In genomic region chr7:143587586-143587985, GRCm38 (mm10) we compare ENCODE assay signal across 21 mouse cellular contexts. TPM values are rescaled to one million over a fixed set of nuclear protein-coding genes. Genes with fewer than 3 reads are reported as not detected.
A peak's percentile ranks its signal among the peaks of the same experiment; 100 is the strongest.
DNase-seq lines count a peak whose midpoint lies in the region; ATAC-seq and TF ChIP-seq lines count a peak whose summit lies in the region.
"Had no signal": no experiment of that assay in that cellular context is flagged by ENCODE, and none has a peak within 500 bp of the region (broad histone marks: within the 10 kb centered on the region; RNA-seq: fewer than 3 reads in every experiment).

No protein-coding gene starts in this region.

- ATAC-seq in cerebellum, adult (ENCODE audit: insufficient number of reproducible peaks, low FRiP score, low TSS enrichment): no peak

- no peak overlapping the region for H3K9ac ChIP-seq in ES-E14 (ENCODE audit: insufficient read depth, low read depth, low read length, poor library complexity, severe bottlenecking)
- H3K9ac ChIP-seq: embryonic facial prominence, embryonic 12.5 days; forebrain, embryonic 12.5 days; heart, embryonic 13.5 days; hindbrain, embryonic 15.5 days; limb, embryonic 12.5 days; liver, embryonic 13.5 days had no signal

- TF ChIP-seq POLR2A in embryonic fibroblast, embryonic 13.5 days (IDR thresholded peaks at IDR 0.05; ENCODE audit: low read depth, low read length): no peak

- H3K4me3 ChIP-seq in ES-E14 (ENCODE audit: insufficient read depth in 1 of 2, low read depth in 1 of 2, low read length in 2 of 2, poor library complexity in 1 of 2, severe bottlenecking in 1 of 2): no peak overlapping the region
- no peak overlapping the region for H3K4me3 ChIP-seq in embryonic fibroblast, embryonic 13.5 days (ENCODE audit: insufficient read depth, low read length)
- H3K4me3 ChIP-seq: embryonic facial prominence, embryonic 12.5 days; erythroblast, embryonic 14.5 days; forebrain, embryonic 12.5 days; heart, embryonic 13.5 days; hindbrain, embryonic 15.5 days; layer of hippocampus, adult 2 months; limb, embryonic 12.5 days; liver, embryonic 13.5 days had no signal

- H3K27ac ChIP-seq in ES-E14 (ENCODE audit: insufficient read depth, low read depth, low read length, poor library complexity, severe bottlenecking): peak overlapping the region; percentile 42; the same call in 1 of the 2 replicates
- H3K27ac ChIP-seq in embryonic fibroblast, embryonic 13.5 days (ENCODE audit: insufficient read depth, low read length): peak overlapping the region; percentile 50
- H3K27ac ChIP-seq: embryonic facial prominence, embryonic 12.5 days; forebrain, embryonic 12.5 days; heart, embryonic 13.5 days; hindbrain, embryonic 15.5 days; layer of hippocampus, adult 2 months; limb, embryonic 12.5 days; liver, embryonic 13.5 days had no signal

- intact Hi-C loops in heart, postnatal 14 days (cut with DNase I): no loop called here
- intact Hi-C loops in left cerebral cortex, postnatal 36 days (cut with DNase I): no loop called here

- no peak for TF ChIP-seq CTCF in embryonic fibroblast, embryonic 13.5 days (IDR thresholded peaks at IDR 0.05; ENCODE audit: borderline replicate concordance, insufficient read depth, low read length)

- no peaks in the 10 kb centered on the region for H3K9me3 ChIP-seq in ES-E14 (ENCODE audit: control insufficient read depth, insufficient read depth, low read depth, low read length)
- H3K9me3 ChIP-seq: embryonic facial prominence, embryonic 12.5 days; forebrain, embryonic 12.5 days; heart, embryonic 13.5 days; hindbrain, embryonic 15.5 days; limb, embryonic 12.5 days; liver, embryonic 13.5 days had no signal

- H3K36me3 ChIP-seq in ES-E14 (ENCODE audit: control insufficient read depth, insufficient read depth, low read length, poor library complexity, severe bottlenecking): peaks cover 94% of the 10 kb centered on the region

- in situ Hi-C loops in ES-E14 (cut with MboI; ENCODE audit: low sequenced_read_pairs in 2 of 2, unreplicated experiment in 2 of 2): no loop called here

- peak; percentile 36 for DNase-seq in cerebellum, adult 9-11 months
- peak; percentile 55 for DNase-seq in heart, adult 8-10 months (ENCODE audit: low spot score)
- no peak for DNase-seq in heart, postnatal 14 days
- no peak for DNase-seq in ES-E14 (ENCODE audit: low read depth, low spot score)
- DNase-seq in left cerebral cortex, postnatal 36 days (ENCODE audit: low spot score in 2 of 2): no peak
- DNase-seq: kidney, adult 8-10 months; kidney, postnatal 10 days; liver, embryonic 13.5 days; lung, adult 2 months; lung, postnatal 14 days; thymus, postnatal 25 days had no signal

- H3K4me1 ChIP-seq in ES-E14 (ENCODE audit: control insufficient read depth in 2 of 2, insufficient read depth in 2 of 2, low read length in 2 of 2, poor library complexity in 1 of 2): peaks cover 2 to 12% of the 10 kb centered on the region in 2 experiments; a peak in 2 of 4 replicates
- H3K4me1 ChIP-seq in embryonic fibroblast, embryonic 13.5 days (ENCODE audit: control insufficient read depth, insufficient read depth, low read length): no peaks in the 10 kb centered on the region
- H3K4me1 ChIP-seq: embryonic facial prominence, embryonic 12.5 days; forebrain, embryonic 12.5 days; heart, embryonic 13.5 days; hindbrain, embryonic 15.5 days; limb, embryonic 12.5 days; liver, embryonic 13.5 days had no signal

TF ChIP-seq in ES-E14, 5 proteins besides CTCF, POLR2A, EP300 and RAD21:
- TF ChIP-seq HCFC1 (IDR thresholded peaks at IDR 0.05; ENCODE audit: borderline replicate concordance, insufficient read depth, low read length): no peak
- TF ChIP-seq CHD2 (IDR thresholded peaks at IDR 0.05; ENCODE audit: low read depth, low read length): no peak

RNA-seq across cellular contexts. Expression of gene Cars, which starts 12.3 kb away (rescaled TPM):
- 10 to 100 TPM; 18.4 to 25.1 (median 22.4) TPM for total RNA-seq in heart, adult 8-10 months (2022)
- total RNA-seq in heart, postnatal 14 days (2021): 10 to 100 TPM; 20.0 to 21.2 TPM
- total RNA-seq in ES-E14 (2012; rRNA removed): 153 and 241 TPM in 2 replicates
- 99.8 and 117 TPM in 2 replicates for polyA plus RNA-seq in embryonic fibroblast, embryonic 13.5 days (2011; ENCODE audit: insufficient read length, low read depth, missing spikeins)
- 10 to 100 TPM; 47.6 to 65.2 TPM for total RNA-seq in left cerebral cortex, postnatal 36 days (2021)

RNA-seq across cellular contexts. Expression of gene Nap1l4, which starts 38.7 kb away (rescaled TPM):
- 100 to 1,000 TPM; 172 to 189 (median 180) TPM for total RNA-seq in heart, adult 8-10 months (2022)
- 100 to 1,000 TPM; 168 to 178 TPM for total RNA-seq in heart, postnatal 14 days (2021)
- 103 and 123 TPM in 2 replicates for total RNA-seq in ES-E14 (2012; rRNA removed)
- polyA plus RNA-seq in embryonic fibroblast, embryonic 13.5 days (2011; ENCODE audit: insufficient read length, low read depth, missing spikeins): 147 and 166 TPM in 2 replicates
- total RNA-seq in left cerebral cortex, postnatal 36 days (2021): 100 to 1,000 TPM; 110 to 117 TPM

RNA-seq across cellular contexts. Expression of gene Tnfrsf26, which starts 40.9 kb away (rescaled TPM):
- under 1 TPM; 0.19 to 0.80 (median 0.57) TPM for total RNA-seq in heart, adult 8-10 months (2022)
- total RNA-seq in heart, postnatal 14 days (2021): under 1 TPM; 0.71 to 0.76 TPM
- total RNA-seq in ES-E14 (2012; rRNA removed): 0.11 and 0.18 TPM in 2 replicates
- polyA plus RNA-seq in embryonic fibroblast, embryonic 13.5 days (2011; ENCODE audit: insufficient read length, low read depth, missing spikeins): 1.4 and 1.6 TPM in 2 replicates
- total RNA-seq in left cerebral cortex, postnatal 36 days (2021): under 1 TPM in 1 of 2 experiments, not detected in 1; 0.11 TPM
- total RNA-seq: layer of hippocampus, adult 2 months had no signal
- polyA plus RNA-seq: erythroblast, embryonic 14.5 days; neural tube, embryonic 14.5 days had no signal

Comparison
In these comparisons a context has a peak if more than half of its experiments do, and no peak if none do; other contexts are left out.
1. DNase-seq: peak in cerebellum, adult 9-11 months (single experiment) and heart, adult 8-10 months (single experiment); none in heart, postnatal 14 days (0 of 2), ES-E14 (single experiment) and left cerebral cortex, postnatal 36 days (0 of 2).